Mouse (Mus musculus) megakaryocyte-erythroid progenitor cell, adult 5-6 weeks (primary cell): ENCODE measurements around the gene Tex38. TPM values are rescaled to one million over a fixed set of nuclear protein-coding genes. Genes with fewer than 3 reads are reported as not detected.
A peak's percentile ranks its signal among the peaks of the same experiment; 100 is the strongest.

ENCODE experiments used
- ATAC-seq: replicated peaks from 2 replicates; pipeline ENCODE4 v1.8.0; 2016; ENCODE audit warnings: mild to moderate bottlenecking, inconsistent platforms; ENCODE audit not compliant: severe bottlenecking, poor library complexity, low FRiP score, low TSS enrichment
- total RNA-seq, 2 experiments: library from RNA; stranded (forward) in 1 of 2; stranded (reverse) in 1 of 2; fragments of 200-1000, 215-1000 nt in 1 of 2; fragments of >200 nt in 1 of 2; fragmentation: Nextera tagmentation in 1 of 2; gene quantifications; 2 replicates each; pipeline ENCODE4 v1.2.3; 2014 to 2017

The Tex38 gene
- total RNA-seq (2014; fragmentation: Nextera tagmentation): not detected in 2 replicates
- not detected in 2 replicates for total RNA-seq (2017)

- ATAC-seq: no peak
These were observed at the start of gene Tex38 for GRCm38 (mm10) chr4:115780918-115781317. Gene Tex38 (minus strand): TSS chr4:115781018.

GRCm38 (mm10) chr4:115830491-115830890 is 49.7 kb upstream of the Tex38 start:
- no peak for ATAC-seq

- no peak for ATAC-seq
These were observed 47.7 kb upstream of the Tex38 start for GRCm38 (mm10) chr4:115828572-115828902.

- ATAC-seq: peak; percentile 85
These were observed 47.2 kb upstream of the Tex38 start, which contains the start of gene Mob3c for GRCm38 (mm10) chr4:115827888-115828571. Gene Mob3c (plus strand): TSS chr4:115828092.

- peak; percentile 25; the same call in 1 of the 2 replicates for ATAC-seq
These were observed 46.7 kb upstream of the Tex38 start for GRCm38 (mm10) chr4:115827535-115827887.

- ATAC-seq: no peak
These were observed 46.2 kb upstream of the Tex38 start for GRCm38 (mm10) chr4:115827066-115827465.

- no peak for ATAC-seq
These were observed 44.5 kb upstream of the Tex38 start for GRCm38 (mm10) chr4:115825271-115825670.

GRCm38 (mm10) chr4:115824178-115824577 is 43.4 kb upstream of the Tex38 start:
- no peak; the same call in 1 of the 2 replicates for ATAC-seq

- no peak for ATAC-seq
These were observed 41.1 kb upstream of the Tex38 start for GRCm38 (mm10) chr4:115821928-115822327.

- no peak for ATAC-seq
These were observed 40.6 kb upstream of the Tex38 start for GRCm38 (mm10) chr4:115821431-115821830.

GRCm38 (mm10) chr4:115820944-115821343 is 40.1 kb upstream of the Tex38 start:
- no peak for ATAC-seq

- ATAC-seq: no peak
These were observed 39.4 kb upstream of the Tex38 start for GRCm38 (mm10) chr4:115820199-115820598.

- ATAC-seq: no peak
These were observed 34.8 kb upstream of the Tex38 start for GRCm38 (mm10) chr4:115815606-115816005.

GRCm38 (mm10) chr4:115812326-115812725 is 31.5 kb upstream of the Tex38 start:
- no peak for ATAC-seq

GRCm38 (mm10) chr4:115799981-115800380 is 19.2 kb upstream of the Tex38 start:
- no peak for ATAC-seq

- no peak for ATAC-seq
These were observed 14.5 kb upstream of the Tex38 start for GRCm38 (mm10) chr4:115795360-115795759.

GRCm38 (mm10) chr4:115790864-115791263 is 10.0 kb upstream of the Tex38 start:
- ATAC-seq: no peak

- peak; percentile 55 for ATAC-seq
These were observed 4.8 kb upstream of the Tex38 start for GRCm38 (mm10) chr4:115785511-115786034.

- peak; percentile 69 for ATAC-seq
These were observed 4.1 kb upstream of the Tex38 start, which contains the start of gene Atpaf1 for GRCm38 (mm10) chr4:115784769-115785510. Gene Atpaf1 (plus strand): TSS chr4:115784812.

GRCm38 (mm10) chr4:115782026-115782805 is 1.4 kb upstream of the Tex38 start:
- ATAC-seq: no peak
